Mouse (Mus musculus) telencephalon, adult 2 months (tissue): ENCODE results near the gene Abhd12.

ENCODE experiments used
- DNase-seq: peaks from one replicate; pipeline ENCODE4 v3.0.0-alpha.2; 2011; ENCODE audit warnings: low read depth, low spot score

The Abhd12 gene

GRCm38 (mm10) chr2:150858724-150859487 lies 45.6 kb downstream of the Abhd12 start:
- DNase-seq, result no peak

- DNase-seq, result no peak
Measured at GRCm38 (mm10) chr2:150855186-150855585, 49.4 kb downstream of the Abhd12 start.

- no peak for DNase-seq
Measured at GRCm38 (mm10) chr2:150851251-150851650, 53.3 kb downstream of the Abhd12 start.

GRCm38 (mm10) chr2:150847436-150847995 lies 57.0 kb downstream of the Abhd12 start:
- DNase-seq, result no peak

GRCm38 (mm10) chr2:150844798-150845197 lies 59.7 kb downstream of the Abhd12 start:
- peak; percentile 75 for DNase-seq

GRCm38 (mm10) chr2:150842049-150842461 lies 62.5 kb downstream of the Abhd12 start:
- DNase-seq, result peak; percentile 53

GRCm38 (mm10) chr2:150841109-150841508 lies 63.4 kb downstream of the Abhd12 start:
- DNase-seq, result no peak

GRCm38 (mm10) chr2:150839686-150840471 lies 64.7 kb downstream of the Abhd12 start:
- peak; percentile 61 for DNase-seq

- no peak for DNase-seq
Measured at GRCm38 (mm10) chr2:150837781-150838180, 66.8 kb downstream of the Abhd12 start.

GRCm38 (mm10) chr2:150836906-150837305 lies 67.6 kb downstream of the Abhd12 start:
- no peak for DNase-seq

GRCm38 (mm10) chr2:150835975-150836374 lies 68.6 kb downstream of the Abhd12 start:
- no peak for DNase-seq

- no peak for DNase-seq
Measured at GRCm38 (mm10) chr2:150834616-150835015, 69.9 kb downstream of the Abhd12 start.

GRCm38 (mm10) chr2:150832029-150832428 lies 72.5 kb downstream of the Abhd12 start:
- no peak for DNase-seq

- DNase-seq, result no peak
Measured at GRCm38 (mm10) chr2:150830911-150831441, 73.6 kb downstream of the Abhd12 start.

- DNase-seq, result no peak
Measured at GRCm38 (mm10) chr2:150830011-150830410, 74.5 kb downstream of the Abhd12 start.

GRCm38 (mm10) chr2:150828654-150829053 lies 75.9 kb downstream of the Abhd12 start:
- no peak for DNase-seq

- DNase-seq, result no peak
Measured at GRCm38 (mm10) chr2:150828164-150828563, 76.4 kb downstream of the Abhd12 start.

GRCm38 (mm10) chr2:150826426-150826825 lies 78.1 kb downstream of the Abhd12 start:
- DNase-seq, result no peak

- DNase-seq, result no peak
Measured at GRCm38 (mm10) chr2:150822987-150823386, 81.6 kb downstream of the Abhd12 start.

- DNase-seq, result peak; percentile 51
Measured at GRCm38 (mm10) chr2:150820720-150821119, 83.8 kb downstream of the Abhd12 start.

GRCm38 (mm10) chr2:150818742-150819141 lies 85.8 kb downstream of the Abhd12 start:
- DNase-seq, result no peak
